Mouse (Mus musculus) forebrain, embryonic 16.5 days (tissue): ENCODE data around the gene 0610010F05Rik. TPM values are rescaled to one million over a fixed set of nuclear protein-coding genes. Genes with fewer than 3 reads are reported as not detected.

Source experiments
- ATAC-seq: fragments of 200-750 bp; cut with Nextera tagmentation; 2 replicates; pipeline ENCODE4 v1.8.0; 2017; ENCODE audit warnings: mild to moderate bottlenecking, moderate library complexity
- H3K27ac ChIP-seq: fragments of 300-500 bp; sonication (generic); 2 replicates; pipeline ENCODE4 v1.5.1; 2014; ENCODE audit warnings: low read length, control low read depth
- H3K27me3 ChIP-seq: fragments of 300-500 bp; sonication (generic); replicated peaks from 2 replicates; pipeline ENCODE4 v1.6.1; 2014; ENCODE audit warnings: low read length; ENCODE audit not compliant: control insufficient read depth, insufficient read depth
- H3K36me3 ChIP-seq: fragments of 300-500 bp; sonication (generic); 2 replicates; pipeline ENCODE4 v1.6.1; 2014; ENCODE audit not compliant: control insufficient read depth, insufficient read depth
- H3K4me1 ChIP-seq: fragments of 300-500 bp; sonication (generic); replicated peaks from 2 replicates; pipeline ENCODE4 v1.6.1; 2014; ENCODE audit warnings: low read length; ENCODE audit not compliant: control insufficient read depth, insufficient read depth
- H3K4me2 ChIP-seq: fragments of 300-500 bp; sonication (generic); 2 replicates; pipeline ENCODE4 v1.6.1; 2014; ENCODE audit warnings: mild to moderate bottlenecking, low read length, control low read depth
- H3K4me3 ChIP-seq: fragments of 300-500 bp; sonication (generic); replicated peaks from 2 replicates; pipeline ENCODE4 v1.5.1; 2014; ENCODE audit warnings: mild to moderate bottlenecking, low read length, control low read depth
- H3K9ac ChIP-seq: fragments of 300-500 bp; sonication (generic); replicated peaks from 2 replicates; pipeline ENCODE4 v1.6.1; 2014; ENCODE audit warnings: low read depth, low read length, control low read depth
- H3K9me3 ChIP-seq: fragments of 300-500 bp; sonication (generic); 2 replicates; pipeline ENCODE4 v1.6.1; 2016; ENCODE audit warnings: low read length; ENCODE audit not compliant: control insufficient read depth
- WGBS: fragments of 180-500 bp; shearing (Covaris S2); extraction: QIAGEN DNeasy Blood & Tissue Kit; methylation state at CpG from one replicate; pipeline ENCODE4 v1.1.7; 2014; 5-methylcytosine and 5-hydroxymethylcytosine counted together
- polyA plus RNA-seq: library from polyadenylated mRNA; unstranded; fragments of >200 nt; fragmentation: Nextera tagmentation; extraction: Ambion mirVana; gene quantifications from 2 replicates; pipeline ENCODE4 v1.2.1, GENCODE M21; 2015

Gene 0610010F05Rik
- polyA plus RNA-seq, 1 experiment from 2014 or later: 137 TPM

- no peak for ATAC-seq
Observed at GRCm38 (mm10) chr11:23518981-23519380, 114.5 kb downstream of the 0610010F05Rik start.

GRCm38 (mm10) chr11:23515315-23515714, 118.1 kb downstream of the 0610010F05Rik start:
- Histone ChIP-seq H3K4me2 (no peak overlapping the region), H3K27me3 (no peaks in the 10 kb centered on the region), H3K36me3 (no peaks in the 10 kb centered on the region), H3K9me3 (no peaks in the 10 kb centered on the region), H3K27ac (no peak overlapping the region), H3K9ac (no peak overlapping the region), H3K4me3 (no peak overlapping the region), H3K4me1 (no peaks in the 10 kb centered on the region)
- WGBS: 79% methylated on average over 2 of the region's 2 CpGs
- ATAC-seq: no peak

More at GRCm38 (mm10) chr11:23518981-23519380, 114.5 kb downstream of the 0610010F05Rik start:
- no peaks in the 10 kb centered on the region for H3K4me1 ChIP-seq
- H3K9me3 ChIP-seq: no peaks in the 10 kb centered on the region
- H3K27me3 ChIP-seq: no peaks in the 10 kb centered on the region
- no peak overlapping the region for H3K4me2 ChIP-seq
- no peak overlapping the region for H3K4me3 ChIP-seq
- no peaks in the 10 kb centered on the region for H3K36me3 ChIP-seq
- H3K9ac ChIP-seq: no peak overlapping the region
- WGBS: 60% methylated on average over 3 of the region's 3 CpGs
- no peak overlapping the region for H3K27ac ChIP-seq

Other genes starting within 250 kb of the 0610010F05Rik start
- gene Ahsa2, start 135.6 kb downstream of the 0610010F05Rik start, polyA plus RNA-seq: 148 and 158 TPM in 2 replicates
- gene 1700093K21Rik, start 112.5 kb downstream of the 0610010F05Rik start, polyA plus RNA-seq: 0.30 and 0.35 TPM in 2 replicates
- 14.4 and 17.0 TPM in 2 replicates for gene Pus10, start 32.0 kb upstream of the 0610010F05Rik start, polyA plus RNA-seq
- 32.9 and 37.7 TPM in 2 replicates for gene Pex13, start 32.3 kb upstream of the 0610010F05Rik start, polyA plus RNA-seq
- 0.27 and 0.45 TPM in 2 replicates for gene Rel, start 137.3 kb upstream of the 0610010F05Rik start, polyA plus RNA-seq